Mouse (Mus musculus) cerebellum, adult 2 months (tissue): ENCODE results near the gene Large2.

Experiments
- CTCF ChIP-seq: fragments of 200-500 bp; IDR thresholded peaks from 2 replicates; pipeline ENCODE4 v1.5.1; 2011; ENCODE audit warnings: low read depth, mild to moderate bottlenecking, control low read depth, low read length, moderate library complexity, borderline replicate concordance; ENCODE audit not compliant: insufficient read depth
- POLR2A ChIP-seq: fragments of 200-500 bp; IDR thresholded peaks from 2 replicates; pipeline ENCODE4 v1.6.1; 2011; ENCODE audit warnings: low read length, control low read depth, borderline replicate concordance; ENCODE audit not compliant: insufficient read depth

DNA sequence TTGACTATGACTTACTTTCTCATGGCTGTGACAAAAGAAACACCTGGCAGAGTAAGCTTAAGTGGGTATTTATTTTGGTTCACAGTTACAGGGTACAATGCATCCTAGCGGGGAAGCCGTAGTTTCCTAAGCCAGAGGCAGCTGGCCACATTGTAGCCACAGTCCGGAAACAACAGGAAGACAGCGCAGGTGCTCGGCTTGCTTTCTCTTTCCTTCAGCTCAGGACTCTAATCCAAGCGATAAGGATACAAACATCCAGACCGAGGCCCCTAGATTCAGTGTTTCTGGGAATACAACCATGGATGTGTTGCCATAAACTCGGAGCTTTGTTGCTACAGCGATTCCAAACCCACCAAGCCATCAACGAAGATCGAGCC lies 1.2 kb downstream of the Large2 start:
- TF ChIP-seq POLR2A (no peak), CTCF (no peak)
